Mouse (Mus musculus): ENCODE results near the gene Gm11627.

GRCm38 (mm10) chr11:102534078-102534477 lies 45.2 kb downstream of the Gm11627 start:
- no peak for TF ChIP-seq CTCF (IDR thresholded peaks at IDR 0.05; ENCODE audit: low read depth)
- TF ChIP-seq EP300 (optimal IDR thresholded peaks at IDR 0.05) = no peak

Measured in stomach, postnatal 0 days (tissue).